Mouse (Mus musculus) stomach, postnatal 0 days (tissue): ENCODE data around the gene Mylk. TPM values are rescaled to one million over a fixed set of nuclear protein-coding genes. Genes with fewer than 3 reads are reported as not detected.

Experiments used
- ATAC-seq: fragments of 200-750 bp; cut with Nextera tagmentation; 2 replicates; pipeline ENCODE4 v1.8.0; 2017; ENCODE audit not compliant: low FRiP score, low TSS enrichment
- DNase-seq: peaks from one replicate; pipeline ENCODE4 v3.0.0-alpha.2; 2016; ENCODE audit warnings: low spot score
- H3K27ac ChIP-seq: fragments of 300-500 bp; sonication (generic); replicated peaks from 2 replicates; pipeline ENCODE4 v1.5.1; 2014; ENCODE audit warnings: mild to moderate bottlenecking, control low read depth
- H3K27me3 ChIP-seq: fragments of 300-500 bp; sonication (generic); 2 replicates; pipeline ENCODE4 v1.6.1; 2014; ENCODE audit warnings: low read length; ENCODE audit not compliant: control insufficient read depth, insufficient read depth
- H3K36me3 ChIP-seq: fragments of 300-500 bp; sonication (generic); 2 replicates; pipeline ENCODE4 v1.6.1; 2014; ENCODE audit warnings: low read length, mixed read lengths; ENCODE audit not compliant: control insufficient read depth, insufficient read depth
- H3K4me1 ChIP-seq: fragments of 300-500 bp; sonication (generic); replicated peaks from 2 replicates; pipeline ENCODE4 v1.6.1; 2014; ENCODE audit warnings: antibody characterized with exemption; ENCODE audit not compliant: control insufficient read depth, insufficient read depth
- H3K4me2 ChIP-seq: fragments of 300-500 bp; sonication (generic); replicated peaks from 2 replicates; pipeline ENCODE4 v1.6.1; 2014; ENCODE audit warnings: low read depth, mild to moderate bottlenecking, control low read depth, moderate library complexity
- H3K4me3 ChIP-seq: fragments of 300-500 bp; sonication (generic); 2 replicates; pipeline ENCODE4 v1.5.1; 2014; ENCODE audit warnings: low read depth, low read length, control low read depth
- H3K9ac ChIP-seq: fragments of 300-500 bp; sonication (generic); 2 replicates; pipeline ENCODE4 v1.6.1; 2014; ENCODE audit warnings: mild to moderate bottlenecking, low read length, control low read depth, mixed read lengths
- H3K9me3 ChIP-seq: fragments of 300-500 bp; sonication (generic); 2 replicates; pipeline ENCODE4 v1.6.1; 2016; ENCODE audit warnings: low read length; ENCODE audit not compliant: control insufficient read depth
- CTCF ChIP-seq: IDR thresholded peaks from 2 replicates; pipeline ENCODE4 v1.5.1; 2016; ENCODE audit warnings: antibody characterized with exemption, low read depth, mild to moderate bottlenecking, moderate library complexity
- EP300 ChIP-seq: optimal IDR thresholded peaks from 2 replicates; pipeline ENCODE3; 2016; ENCODE audit warnings: antibody characterized with exemption
- WGBS: fragments of 180-500 bp; shearing (Covaris S2); extraction: QIAGEN DNeasy Blood & Tissue Kit; methylation state at CpG from one replicate; pipeline ENCODE4 v1.1.7; 2014; 5-methylcytosine and 5-hydroxymethylcytosine counted together
- polyA plus RNA-seq: library from polyadenylated mRNA; unstranded; fragments of >200 nt; fragmentation: Nextera tagmentation; extraction: Ambion mirVana; gene quantifications from 2 replicates; pipeline ENCODE4 v1.2.1, GENCODE M21; 2015

Gene Mylk
- polyA plus RNA-seq, 1 experiment from 2014 or later = 480 TPM

DNA sequence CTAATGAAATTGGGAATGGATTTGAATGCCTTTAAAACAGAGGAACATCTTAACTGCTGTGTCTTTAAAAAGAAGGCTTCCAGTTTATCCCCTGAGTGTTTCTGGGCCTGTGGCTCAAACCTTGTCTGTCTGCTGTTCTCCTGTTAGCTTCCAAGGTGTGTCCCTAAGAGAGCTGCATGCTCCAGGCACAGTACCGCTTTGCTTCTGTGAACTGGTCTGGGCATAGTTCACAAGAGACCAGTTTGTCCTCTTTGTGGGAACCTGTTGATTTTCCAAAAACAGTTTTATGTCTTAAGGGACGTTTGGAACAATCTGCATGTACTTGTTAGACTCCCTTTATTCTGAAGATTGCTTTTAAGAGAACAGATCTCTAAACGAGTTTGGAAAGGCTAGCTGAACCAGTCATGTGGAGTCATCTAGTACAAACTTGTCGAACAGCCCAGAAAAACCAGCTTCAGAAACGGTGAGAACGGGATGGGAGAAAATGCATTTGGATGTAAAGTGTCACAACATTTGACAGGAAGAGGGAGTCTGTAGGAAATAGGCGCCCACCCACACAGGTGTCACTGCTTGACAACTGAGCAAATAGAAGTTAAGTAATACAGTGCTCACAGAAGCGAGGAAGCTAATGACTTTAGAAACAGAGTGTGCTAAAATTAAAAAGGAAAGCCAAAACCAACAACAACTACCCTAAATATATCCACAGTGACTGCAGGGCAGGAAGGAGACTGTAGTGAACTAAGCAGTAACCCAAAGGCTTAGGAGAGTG is 289.0 kb downstream of the Mylk start:
- H3K27me3 ChIP-seq = no peaks in the 10 kb centered on the region
- TF ChIP-seq EP300 = no peak
- TF ChIP-seq CTCF = no peak
- no peak for DNase-seq
- peak overlapping the region; percentile 74 for H3K27ac ChIP-seq
- ATAC-seq = peak; percentile 60; the same call in 1 of the 2 replicates
- WGBS = 46% methylated on average over 8 of the region's 8 CpGs
- H3K9ac ChIP-seq = no peak overlapping the region
- no peaks in the 10 kb centered on the region for H3K36me3 ChIP-seq
- H3K9me3 ChIP-seq = no peaks in the 10 kb centered on the region
- H3K4me2 ChIP-seq = no peak overlapping the region
- no peak overlapping the region for H3K4me3 ChIP-seq
- no peaks in the 10 kb centered on the region for H3K4me1 ChIP-seq

DNA sequence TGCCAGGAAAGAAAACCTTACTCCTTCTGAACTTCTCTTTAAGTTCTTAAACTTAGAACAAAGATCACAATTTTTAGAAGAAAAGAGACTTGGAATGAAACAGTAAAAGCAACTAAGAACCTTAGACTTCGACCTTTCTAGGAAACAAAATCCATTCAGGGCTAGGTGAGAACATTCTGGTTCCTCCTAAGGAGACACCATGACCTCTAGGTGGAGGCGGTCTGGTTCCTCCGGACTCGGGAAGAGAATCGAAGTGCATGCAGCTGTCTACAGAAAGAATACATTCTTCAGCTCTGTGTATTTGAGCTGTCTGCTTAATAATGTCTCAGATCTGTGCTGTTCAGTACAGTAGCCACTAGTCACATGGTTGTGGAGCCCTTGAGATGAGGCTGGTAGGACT is 290.0 kb downstream of the Mylk start:
- H3K27ac ChIP-seq = peak overlapping the region; percentile 35; the same call in 1 of the 2 replicates
- H3K4me3 ChIP-seq = no peak overlapping the region
- 71% methylated on average over 5 of the region's 5 CpGs for whole genome bisulfite sequencing
- 0 out of 2 replicates have a peak, but pooled peaks cover 3% of the 10 kb centered on the region for H3K36me3 ChIP-seq
- no peak overlapping the region for H3K4me2 ChIP-seq
- H3K27me3 ChIP-seq = no peaks in the 10 kb centered on the region
- H3K9me3 ChIP-seq = no peaks in the 10 kb centered on the region
- TF ChIP-seq CTCF (no peak), EP300 (no peak)
- no peak for DNase-seq
- no peak for ATAC-seq
- no peaks in the 10 kb centered on the region for H3K4me1 ChIP-seq
- H3K9ac ChIP-seq = no peak overlapping the region

DNA sequence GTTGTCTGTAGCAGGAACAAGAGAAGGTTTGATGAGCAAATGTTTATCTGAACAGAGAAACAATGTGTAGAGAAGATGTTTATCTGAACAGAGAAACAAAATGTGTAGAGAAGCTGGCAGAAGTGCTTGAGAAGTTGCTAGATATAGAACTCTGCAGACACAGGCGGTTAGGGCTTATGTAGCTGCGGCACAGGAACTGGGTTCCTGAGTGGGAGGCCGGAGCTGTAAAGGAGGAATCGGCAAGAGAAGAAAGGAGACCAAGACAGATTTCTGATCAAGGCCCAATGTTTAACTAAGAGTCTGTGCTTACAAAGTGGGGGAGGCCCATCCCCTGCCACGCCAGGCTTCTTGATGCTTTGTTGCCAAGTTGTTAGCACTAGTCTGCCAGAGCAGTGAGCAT is 291.7 kb downstream of the Mylk start:
- TF ChIP-seq CTCF (no peak), EP300 (no peak)
- no peaks in the 10 kb centered on the region for H3K27me3 ChIP-seq
- no peaks in the 10 kb centered on the region for H3K4me1 ChIP-seq
- no peak overlapping the region for H3K27ac ChIP-seq
- H3K9ac ChIP-seq = no peak overlapping the region
- ATAC-seq = no peak
- DNase-seq = no peak
- 0 out of 2 replicates have a peak, but pooled peaks cover 3% of the 10 kb centered on the region for H3K36me3 ChIP-seq
- 48% methylated on average over 5 of the region's 5 CpGs for WGBS
- H3K9me3 ChIP-seq = no peaks in the 10 kb centered on the region
- no peak overlapping the region for H3K4me2 ChIP-seq
- no peak overlapping the region for H3K4me3 ChIP-seq

DNA sequence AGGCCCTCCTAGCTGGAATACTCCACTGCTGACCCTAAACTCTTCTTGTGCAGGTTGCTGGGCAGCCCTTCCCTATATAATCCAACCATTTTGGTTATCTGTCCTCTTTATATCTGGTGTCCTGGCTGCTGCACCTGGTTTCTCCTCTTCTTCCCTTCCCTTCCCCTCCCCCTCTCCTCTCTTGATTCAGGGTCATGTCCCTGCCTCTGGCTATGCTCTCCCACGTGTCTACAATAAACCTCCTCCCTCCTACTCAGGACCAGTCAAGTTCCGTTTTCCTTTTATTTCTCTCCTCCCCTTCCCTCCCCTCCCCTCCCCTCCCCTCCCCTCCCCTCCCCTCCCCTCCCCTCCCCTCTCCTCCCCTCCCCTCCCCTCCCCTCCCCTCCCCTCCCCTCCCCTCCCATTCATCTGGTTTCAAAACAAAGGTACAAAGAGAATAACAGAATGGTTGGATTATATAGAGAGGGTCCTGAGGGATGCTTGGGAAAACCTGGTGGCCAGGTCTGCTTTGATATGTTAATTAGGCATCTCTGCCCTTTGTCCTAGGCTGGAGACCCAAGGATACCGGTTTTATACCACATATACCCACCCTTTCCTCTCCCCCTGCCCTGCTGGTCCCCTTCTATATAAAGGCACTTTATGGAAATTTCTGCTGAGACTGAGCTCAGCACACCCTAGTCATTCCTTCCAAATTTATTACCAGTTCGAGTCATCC is 293.5 kb downstream of the Mylk start:
- Histone ChIP-seq H3K4me2 (no peak overlapping the region), H3K27me3 (no peaks in the 10 kb centered on the region), H3K36me3 (peaks cover 6% of the 10 kb centered on the region; the same call in 1 of the 2 replicates), H3K27ac (no peak overlapping the region), H3K9me3 (no peaks in the 10 kb centered on the region), H3K4me1 (no peaks in the 10 kb centered on the region), H3K9ac (no peak overlapping the region), H3K4me3 (no peak overlapping the region)
- TF ChIP-seq EP300 = no peak
- WGBS = 27% methylated on average over 4 of the region's 4 CpGs
- ATAC-seq (no peak), DNase-seq (no peak)

DNA sequence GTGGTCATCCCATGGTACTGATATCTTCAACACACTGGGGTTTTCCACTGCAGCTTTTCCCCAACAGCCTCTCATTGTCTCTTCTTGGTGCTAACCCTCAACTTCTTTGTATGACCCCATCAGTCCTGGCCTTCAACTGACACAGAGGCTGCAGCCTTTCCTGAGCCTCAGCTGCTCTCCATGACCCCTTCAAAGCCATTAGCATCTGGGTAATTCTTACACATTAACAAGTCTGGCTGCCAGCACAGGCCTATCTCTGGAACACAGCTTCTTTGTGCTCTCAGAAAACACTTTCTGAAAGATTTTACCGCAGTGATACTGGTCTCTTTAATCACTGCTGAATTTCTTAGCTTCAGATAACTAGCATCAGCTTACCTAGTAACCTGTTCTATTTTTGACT is 295.1 kb downstream of the Mylk start:
- H3K27ac ChIP-seq = no peak overlapping the region
- H3K4me3 ChIP-seq = no peak overlapping the region
- H3K27me3 ChIP-seq = no peaks in the 10 kb centered on the region
- no peak overlapping the region for H3K4me2 ChIP-seq
- H3K4me1 ChIP-seq = no peaks in the 10 kb centered on the region
- H3K36me3 ChIP-seq = peaks cover 6% of the 10 kb centered on the region; the same call in 1 of the 2 replicates
- 89% methylated on average over 1 of the region's 1 CpGs for WGBS
- no peak for DNase-seq
- TF ChIP-seq CTCF = no peak
- no peak for TF ChIP-seq EP300
- no peak overlapping the region for H3K9ac ChIP-seq
- no peaks in the 10 kb centered on the region for H3K9me3 ChIP-seq
- ATAC-seq = no peak

DNA sequence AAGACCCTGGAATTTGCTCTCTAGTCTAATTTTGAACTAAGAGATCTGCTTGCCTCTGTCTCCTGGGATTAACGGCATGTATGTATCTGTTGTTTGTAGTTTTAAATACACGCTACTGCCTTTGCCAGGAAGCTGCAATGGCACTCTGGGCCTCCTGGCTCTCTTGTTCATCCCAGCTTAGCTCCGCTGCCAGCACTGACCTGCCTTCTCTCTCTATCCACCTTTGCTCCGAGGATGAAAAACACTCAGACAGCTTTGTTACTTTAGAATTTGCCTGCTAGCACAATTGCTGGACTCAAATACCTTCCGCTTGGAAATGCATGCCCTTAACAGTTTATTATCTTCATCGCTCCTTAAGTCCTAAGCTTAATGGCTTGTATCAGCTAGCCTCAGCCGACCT is 296.0 kb downstream of the Mylk start:
- no peak overlapping the region for H3K4me2 ChIP-seq
- H3K36me3 ChIP-seq = peaks cover 6% of the 10 kb centered on the region; the same call in 1 of the 2 replicates
- 89% methylated on average over 7 of the region's 7 CpGs for WGBS
- H3K4me1 ChIP-seq = no peaks in the 10 kb centered on the region
- ATAC-seq (no peak), DNase-seq (no peak)
- no peak overlapping the region for H3K27ac ChIP-seq
- H3K9ac ChIP-seq = no peak overlapping the region
- no peak for TF ChIP-seq CTCF
- no peak overlapping the region for H3K4me3 ChIP-seq
- no peaks in the 10 kb centered on the region for H3K9me3 ChIP-seq
- no peaks in the 10 kb centered on the region for H3K27me3 ChIP-seq
